Mouse (Mus musculus): ENCODE measurements around the gene Tnnc2. TPM values are rescaled to one million over a fixed set of nuclear protein-coding genes. Genes with fewer than 3 reads are reported as not detected.
A peak's percentile ranks its signal among the peaks of the same experiment; 100 is the strongest.
"Not testable (repeated sequence)": the region's sequence is repeated elsewhere in the genome, so short reads cannot be mapped to it uniquely, and the experiment has no call there.

Gene Tnnc2
- polyA plus RNA-seq, 1 experiment from 2014 or later: 383 TPM

- no peak overlapping the region for H3K27ac ChIP-seq (replicated peaks)
- no peak overlapping the region for H3K4me3 ChIP-seq (replicated peaks)
- no peaks in the 10 kb centered on the region for H3K27me3 ChIP-seq
- H3K4me2 ChIP-seq (replicated peaks): no peak overlapping the region
- peaks cover 5% of the 10 kb centered on the region; the same call in 1 of the 2 replicates for H3K36me3 ChIP-seq
- H3K9me3 ChIP-seq (replicated peaks): no peaks in the 10 kb centered on the region
- H3K9ac ChIP-seq: no peak overlapping the region
- 89% methylated on average over 8 of the region's 8 CpGs for WGBS
- ATAC-seq (ENCODE audit: insufficient number of reproducible peaks, low FRiP score, low TSS enrichment, low read depth): no peak
- H3K4me1 ChIP-seq: 0 out of 2 replicates have a peak, but pooled peaks cover 9% of the 10 kb centered on the region
These were observed 36.1 kb upstream of the Tnnc2 start for GRCm38 (mm10) chr2:164815821-164816220.

GRCm38 (mm10) chr2:164815348-164815747, 35.6 kb upstream of the Tnnc2 start:
- Histone ChIP-seq H3K4me2 (replicated peaks) (no peak overlapping the region), H3K4me3 (replicated peaks) (no peak overlapping the region), H3K4me1 (0 out of 2 replicates have a peak, but pooled peaks cover 9% of the 10 kb centered on the region), H3K9me3 (replicated peaks) (no peaks in the 10 kb centered on the region), H3K27me3 (no peaks in the 10 kb centered on the region), H3K36me3 (peaks cover under 1% of the 10 kb centered on the region; the same call in 1 of the 2 replicates), H3K9ac (no peak overlapping the region), H3K27ac (replicated peaks) (no peak overlapping the region)
- WGBS: 86% methylated on average over 5 of the region's 5 CpGs
- no peak for ATAC-seq (ENCODE audit: insufficient number of reproducible peaks, low FRiP score, low TSS enrichment, low read depth)

GRCm38 (mm10) chr2:164813557-164813956, 33.8 kb upstream of the Tnnc2 start:
- 58% methylated on average over 2 of the region's 2 CpGs for WGBS
- H3K9ac ChIP-seq: no peak overlapping the region
- H3K27me3 ChIP-seq: no peaks in the 10 kb centered on the region
- no peak overlapping the region for H3K4me3 ChIP-seq (replicated peaks)
- ATAC-seq (ENCODE audit: insufficient number of reproducible peaks, low FRiP score, low TSS enrichment, low read depth): no peak
- no peaks in the 10 kb centered on the region for H3K9me3 ChIP-seq (replicated peaks)
- H3K36me3 ChIP-seq: 0 out of 2 replicates have a peak, but pooled peaks cover 6% of the 10 kb centered on the region
- H3K4me1 ChIP-seq: 0 out of 2 replicates have a peak, but pooled peaks cover 9% of the 10 kb centered on the region
- no peak overlapping the region for H3K27ac ChIP-seq (replicated peaks)
- H3K4me2 ChIP-seq (replicated peaks): no peak overlapping the region

- Histone ChIP-seq H3K36me3 (peaks cover 16% of the 10 kb centered on the region), H3K9ac (no peak overlapping the region), H3K27ac (replicated peaks) (no peak overlapping the region), H3K9me3 (replicated peaks) (no peaks in the 10 kb centered on the region), H3K27me3 (no peaks in the 10 kb centered on the region), H3K4me1 (peaks cover 30% of the 10 kb centered on the region), H3K4me3 (replicated peaks) (no peak overlapping the region), H3K4me2 (replicated peaks) (no peak overlapping the region)
- 59% methylated on average over 7 of the region's 7 CpGs for WGBS
- ATAC-seq (ENCODE audit: insufficient number of reproducible peaks, low FRiP score, low TSS enrichment, low read depth): no peak
These were observed 26.8 kb upstream of the Tnnc2 start for GRCm38 (mm10) chr2:164806614-164807013.

- Histone ChIP-seq H3K9me3 (replicated peaks) (no peaks in the 10 kb centered on the region), H3K27ac (replicated peaks) (peak overlapping the region; percentile 86), H3K4me1 (peaks cover 30% of the 10 kb centered on the region), H3K27me3 (no peaks in the 10 kb centered on the region), H3K9ac (peak overlapping the region; percentile 71), H3K4me2 (replicated peaks) (peak overlapping the region; percentile 82), H3K36me3 (peaks cover 28% of the 10 kb centered on the region), H3K4me3 (replicated peaks) (peak overlapping the region; percentile 92)
- ATAC-seq (ENCODE audit: insufficient number of reproducible peaks, low FRiP score, low TSS enrichment, low read depth): peak; percentile 45
- WGBS: 2% methylated on average over 21 of the region's 21 CpGs
These were observed 25.6 kb upstream of the Tnnc2 start for GRCm38 (mm10) chr2:164805332-164805718.

- H3K9me3 ChIP-seq (replicated peaks): no peaks in the 10 kb centered on the region
- peak; percentile 97 for ATAC-seq (ENCODE audit: insufficient number of reproducible peaks, low FRiP score, low TSS enrichment, low read depth)
- H3K9ac ChIP-seq: peak within 1 kb of the TSS; percentile 83
- H3K27ac ChIP-seq (replicated peaks): peak within 1 kb of the TSS; percentile 89
- H3K27me3 ChIP-seq: no peaks in the 10 kb centered on the region
- peaks cover 34% of the 10 kb centered on the region for H3K36me3 ChIP-seq
- under 1% methylated on average over 47 of the region's 47 CpGs for WGBS
- peak within 1 kb of the TSS; percentile 82 for H3K4me2 ChIP-seq (replicated peaks)
- peaks cover 30% of the 10 kb centered on the region for H3K4me1 ChIP-seq
- peak within 1 kb of the TSS; percentile 92 for H3K4me3 ChIP-seq (replicated peaks)
These were observed 25.0 kb upstream of the Tnnc2 start, which contains the start of the genes Acot8 and Zswim3 for GRCm38 (mm10) chr2:164804533-164805331. Acot8 (minus strand) TSS chr2:164804882. Zswim3 (plus strand) TSS chr2:164805098.

- peak overlapping the region; percentile 92 for H3K4me3 ChIP-seq (replicated peaks)
- H3K27ac ChIP-seq (replicated peaks): peak overlapping the region; percentile 89; the same call in 1 of the 2 replicates
- peaks cover 39% of the 10 kb centered on the region for H3K36me3 ChIP-seq
- H3K9ac ChIP-seq: peak overlapping the region; percentile 83
- 77% methylated on average over 1 of the region's 1 CpGs for WGBS
- ATAC-seq (ENCODE audit: insufficient number of reproducible peaks, low FRiP score, low TSS enrichment, low read depth): no peak
- H3K9me3 ChIP-seq (replicated peaks): no peaks in the 10 kb centered on the region
- peak overlapping the region; percentile 63 for H3K4me2 ChIP-seq (replicated peaks)
- H3K27me3 ChIP-seq: no peaks in the 10 kb centered on the region
- peaks cover 30% of the 10 kb centered on the region for H3K4me1 ChIP-seq
These were observed 24.1 kb upstream of the Tnnc2 start for GRCm38 (mm10) chr2:164803921-164804313.

- Histone ChIP-seq H3K4me1 (peaks cover 30% of the 10 kb centered on the region), H3K9ac (peak overlapping the region; percentile 21; the same call in 1 of the 2 replicates), H3K36me3 (peaks cover 39% of the 10 kb centered on the region), H3K27me3 (no peaks in the 10 kb centered on the region), H3K9me3 (replicated peaks) (no peaks in the 10 kb centered on the region), H3K4me2 (replicated peaks) (peak overlapping the region; percentile 63), H3K27ac (replicated peaks) (no peak overlapping the region), H3K4me3 (replicated peaks) (peak overlapping the region; percentile 92)
- no peak for ATAC-seq (ENCODE audit: insufficient number of reproducible peaks, low FRiP score, low TSS enrichment, low read depth)
- WGBS: 86% methylated on average over 16 of the region's 16 CpGs
These were observed 23.6 kb upstream of the Tnnc2 start for GRCm38 (mm10) chr2:164803201-164803920.

- ATAC-seq (ENCODE audit: insufficient number of reproducible peaks, low FRiP score, low TSS enrichment, low read depth): no peak
- no peaks in the 10 kb centered on the region for H3K27me3 ChIP-seq
- H3K9ac ChIP-seq: no peak overlapping the region
- 88% methylated on average over 13 of the region's 13 CpGs for WGBS
- no peak overlapping the region for H3K4me3 ChIP-seq (replicated peaks)
- no peaks in the 10 kb centered on the region for H3K9me3 ChIP-seq (replicated peaks)
- no peak overlapping the region for H3K27ac ChIP-seq (replicated peaks)
- H3K36me3 ChIP-seq: peaks cover 61% of the 10 kb centered on the region
- H3K4me2 ChIP-seq (replicated peaks): no peak overlapping the region
- H3K4me1 ChIP-seq: peaks cover 18% of the 10 kb centered on the region
These were observed 20.7 kb upstream of the Tnnc2 start for GRCm38 (mm10) chr2:164800252-164801004.

GRCm38 (mm10) chr2:164798554-164798953, 18.8 kb upstream of the Tnnc2 start:
- H3K27ac ChIP-seq (replicated peaks); H3K27me3 ChIP-seq; H3K4me3 ChIP-seq (replicated peaks); H3K4me2 ChIP-seq (replicated peaks); H3K9ac ChIP-seq; H3K4me1 ChIP-seq; ATAC-seq (ENCODE audit: insufficient number of reproducible peaks, low FRiP score, low TSS enrichment, low read depth); H3K9me3 ChIP-seq (replicated peaks): not testable (repeated sequence)
- peaks cover 74% of the 10 kb centered on the region for H3K36me3 ChIP-seq
- WGBS: 76% methylated on average over 6 of the region's 6 CpGs

GRCm38 (mm10) chr2:164795868-164796267, 16.1 kb upstream of the Tnnc2 start:
- Histone ChIP-seq H3K9me3 (replicated peaks) (no peaks in the 10 kb centered on the region), H3K4me2 (replicated peaks) (no peak overlapping the region), H3K36me3 (peaks cover 82% of the 10 kb centered on the region), H3K4me1 (no peaks in the 10 kb centered on the region), H3K4me3 (replicated peaks) (no peak overlapping the region), H3K27me3 (no peaks in the 10 kb centered on the region), H3K9ac (no peak overlapping the region), H3K27ac (replicated peaks) (no peak overlapping the region)
- 72% methylated on average over 4 of the region's 4 CpGs for WGBS
- no peak for ATAC-seq (ENCODE audit: insufficient number of reproducible peaks, low FRiP score, low TSS enrichment, low read depth)

Data from embryonic facial prominence, embryonic 15.5 days (tissue).